Mouse (Mus musculus): ENCODE data around the gene Esp36. TPM values are rescaled to one million over a fixed set of nuclear protein-coding genes. Genes with fewer than 3 reads are reported as not detected.

Esp36 gene
- polyA plus RNA-seq (2021; fragmentation: Nextera tagmentation): not detected in 2 replicates
- long read RNA-seq, experiment 1: 0 reads
- long read RNA-seq, experiment 2: 0 reads

GRCm38 (mm10) chr17:38420085-38420484, at the start of gene Esp36:
TSS of gene Esp36 (minus strand) at chr17:38420185.

Other genes with a start within 250 kb of the Esp36 start
- gene Olfr134, start 248.8 kb downstream of the Esp36 start, polyA plus RNA-seq (2021; fragmentation: Nextera tagmentation): not detected in 2 replicates
- gene Olfr135, start 215.8 kb downstream of the Esp36 start, polyA plus RNA-seq (2021; fragmentation: Nextera tagmentation): not detected in 2 replicates
- gene Olfr138, start 159.2 kb downstream of the Esp36 start, polyA plus RNA-seq (2021; fragmentation: Nextera tagmentation): not detected in 2 replicates
- gene Olfr137, start 112.6 kb downstream of the Esp36 start, polyA plus RNA-seq (2021; fragmentation: Nextera tagmentation): not detected in 2 replicates
- gene Olfr136, start 90.4 kb downstream of the Esp36 start, polyA plus RNA-seq (2021; fragmentation: Nextera tagmentation): not detected in 2 replicates
- not detected in 2 replicates for gene Esp34, start 134.0 kb upstream of the Esp36 start, polyA plus RNA-seq (2021; fragmentation: Nextera tagmentation)
- gene Esp31, start 219.3 kb upstream of the Esp36 start, polyA plus RNA-seq (2021; fragmentation: Nextera tagmentation): not detected in 2 replicates